Mouse (Mus musculus): ENCODE results near the gene Sipa1l3. TPM values are rescaled to one million over a fixed set of nuclear protein-coding genes. Genes with fewer than 3 reads are reported as not detected.

The Sipa1l3 gene
- polyA plus RNA-seq, 1 experiment from 2014 or later = 9.7 TPM

DNA sequence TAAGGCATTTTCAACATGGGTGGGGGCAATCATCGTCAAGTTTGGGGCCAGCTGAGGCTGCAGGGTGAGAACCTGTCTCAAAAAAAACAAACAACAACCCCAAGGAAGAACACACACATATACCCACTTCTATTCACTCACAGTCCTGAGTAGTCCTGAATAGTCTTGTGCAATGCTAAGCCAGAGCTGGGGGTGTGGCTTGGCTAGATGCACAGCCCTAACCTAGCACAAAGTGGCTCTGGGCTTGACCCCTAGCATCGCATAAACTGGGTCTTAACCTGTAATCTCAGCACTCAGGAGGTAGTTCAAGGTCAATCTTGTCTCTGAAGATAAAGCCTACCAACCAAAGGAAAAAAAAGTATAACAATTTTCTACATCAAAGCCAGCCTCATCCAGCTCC lies 101.5 kb downstream of the Sipa1l3 start:
- Histone ChIP-seq H3K4me3 (ENCODE audit: low read depth, low read length) (no peak overlapping the region), H3K4me2 (replicated peaks; ENCODE audit: low read depth) (no peak overlapping the region), H3K27ac (replicated peaks) (no peak overlapping the region), H3K4me1 (replicated peaks; ENCODE audit: control insufficient read depth, insufficient read depth) (peaks cover 2% of the 10 kb centered on the region; the same call in 1 of the 2 replicates), H3K9me3 (ENCODE audit: control insufficient read depth, low read length) (no peaks in the 10 kb centered on the region), H3K36me3 (ENCODE audit: control insufficient read depth, insufficient read depth, low read length) (no peaks in the 10 kb centered on the region), H3K27me3 (ENCODE audit: control insufficient read depth, insufficient read depth, low read length) (no peaks in the 10 kb centered on the region), H3K9ac (ENCODE audit: low read length) (no peak overlapping the region)
- 32% methylated on average over 2 of the region's 2 CpGs for WGBS
- ATAC-seq (ENCODE audit: low FRiP score, low TSS enrichment) (peak; percentile 60; the same call in 1 of the 2 replicates), DNase-seq (ENCODE audit: low spot score) (no peak)
- TF ChIP-seq CTCF (IDR thresholded peaks at IDR 0.05; ENCODE audit: low read depth) = no peak
- no peak for TF ChIP-seq EP300 (optimal IDR thresholded peaks at IDR 0.05)

DNA sequence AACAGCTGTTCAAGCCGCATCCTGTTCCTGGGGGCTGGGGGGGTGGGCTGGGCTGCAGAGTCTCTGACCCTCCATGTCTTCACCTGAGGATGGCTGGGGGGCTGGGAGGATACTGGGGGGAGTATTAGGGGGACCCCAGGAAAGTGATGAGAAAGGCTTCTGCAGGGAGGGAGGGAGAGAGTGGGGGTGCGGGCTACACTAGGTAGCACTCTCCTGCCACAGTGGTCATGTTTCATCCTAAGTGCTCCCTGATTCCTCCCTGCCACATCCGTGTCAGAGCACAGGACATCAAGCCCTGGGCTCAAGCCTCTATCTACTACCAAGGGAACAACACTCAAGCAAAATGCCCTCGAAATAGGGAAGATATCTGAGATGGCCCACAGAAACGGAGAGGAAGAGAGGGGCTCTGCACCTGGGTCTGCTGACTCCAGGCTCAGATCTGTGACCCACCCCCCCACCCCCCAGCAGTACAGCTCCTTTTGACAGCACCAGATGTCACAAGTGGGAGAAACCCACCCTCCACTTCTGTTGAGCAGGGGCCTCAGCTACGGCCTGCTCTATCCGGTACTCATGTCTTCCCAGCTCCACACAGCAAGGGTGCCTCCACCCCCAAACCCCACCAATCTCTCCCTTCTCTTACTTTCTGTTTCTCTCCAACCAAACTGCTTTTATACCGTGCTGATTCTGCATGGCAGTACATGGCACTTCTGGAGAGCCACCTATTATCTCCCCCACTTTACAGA lies 106.4 kb downstream of the Sipa1l3 start:
- peaks cover 8% of the 10 kb centered on the region; the same call in 1 of the 2 replicates for H3K4me1 ChIP-seq (replicated peaks; ENCODE audit: control insufficient read depth, insufficient read depth)
- WGBS = 66% methylated on average over 8 of the region's 8 CpGs
- H3K9me3 ChIP-seq (ENCODE audit: control insufficient read depth, low read length) = no peaks in the 10 kb centered on the region
- no peak overlapping the region for H3K4me2 ChIP-seq (replicated peaks; ENCODE audit: low read depth)
- TF ChIP-seq CTCF (IDR thresholded peaks at IDR 0.05; ENCODE audit: low read depth) = no peak
- no peak for TF ChIP-seq EP300 (optimal IDR thresholded peaks at IDR 0.05)
- H3K27me3 ChIP-seq (ENCODE audit: control insufficient read depth, insufficient read depth, low read length) = no peaks in the 10 kb centered on the region
- no peaks in the 10 kb centered on the region for H3K36me3 ChIP-seq (ENCODE audit: control insufficient read depth, insufficient read depth, low read length)
- ATAC-seq (ENCODE audit: low FRiP score, low TSS enrichment) = no peak
- DNase-seq (ENCODE audit: low spot score) = no peak
- H3K27ac ChIP-seq (replicated peaks) = 0 out of 2 replicates have a peak overlapping the region, but pooled peaks have one; percentile 8
- no peak overlapping the region for H3K9ac ChIP-seq (ENCODE audit: low read length)
- H3K4me3 ChIP-seq (ENCODE audit: low read depth, low read length) = no peak overlapping the region

DNA sequence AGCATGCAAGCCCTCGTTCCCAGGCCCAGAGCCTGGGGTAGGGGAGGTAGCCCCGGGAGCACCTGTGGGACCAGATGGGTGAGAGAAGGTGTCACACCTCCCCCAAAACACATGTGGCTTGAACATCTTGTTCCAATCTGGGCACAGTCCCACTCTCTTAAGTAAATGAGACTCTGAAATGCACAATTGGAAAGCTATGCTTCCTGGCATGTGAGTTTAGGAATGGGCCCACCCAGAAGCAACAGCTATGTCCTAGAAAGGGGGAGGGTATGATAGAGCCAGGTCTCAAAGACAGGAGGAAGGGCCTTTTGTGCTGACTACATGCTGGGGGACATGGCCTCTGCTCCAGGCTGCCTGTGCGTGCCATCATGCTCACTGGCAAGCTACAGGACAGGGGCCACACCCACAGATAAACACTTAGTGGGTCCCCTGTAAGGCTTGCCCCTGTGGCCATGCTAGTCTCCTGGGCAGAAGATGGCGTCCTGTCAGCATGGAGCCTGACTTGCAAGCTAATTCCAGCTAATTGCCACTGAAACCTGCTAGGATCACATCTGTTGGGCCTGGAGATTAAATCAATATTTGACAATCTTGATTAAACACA lies 107.1 kb downstream of the Sipa1l3 start:
- H3K4me1 ChIP-seq (replicated peaks; ENCODE audit: control insufficient read depth, insufficient read depth) = peaks cover 8% of the 10 kb centered on the region; the same call in 1 of the 2 replicates
- TF ChIP-seq CTCF (IDR thresholded peaks at IDR 0.05; ENCODE audit: low read depth) = no peak
- no peak for TF ChIP-seq EP300 (optimal IDR thresholded peaks at IDR 0.05)
- H3K4me2 ChIP-seq (replicated peaks; ENCODE audit: low read depth) = no peak overlapping the region
- ATAC-seq (ENCODE audit: low FRiP score, low TSS enrichment) = peak; percentile 27; the same call in 1 of the 2 replicates
- no peak overlapping the region for H3K9ac ChIP-seq (ENCODE audit: low read length)
- H3K27me3 ChIP-seq (ENCODE audit: control insufficient read depth, insufficient read depth, low read length) = no peaks in the 10 kb centered on the region
- no peaks in the 10 kb centered on the region for H3K36me3 ChIP-seq (ENCODE audit: control insufficient read depth, insufficient read depth, low read length)
- no peak overlapping the region for H3K4me3 ChIP-seq (ENCODE audit: low read depth, low read length)
- 20% methylated on average over 4 of the region's 4 CpGs for WGBS
- H3K9me3 ChIP-seq (ENCODE audit: control insufficient read depth, low read length) = no peaks in the 10 kb centered on the region
- peak overlapping the region; percentile 61; the same call in 1 of the 2 replicates for H3K27ac ChIP-seq (replicated peaks)
- peak; percentile 33 for DNase-seq (ENCODE audit: low spot score)

- Histone ChIP-seq H3K27me3 (ENCODE audit: control insufficient read depth, insufficient read depth, low read length) (no peaks in the 10 kb centered on the region), H3K9ac (ENCODE audit: low read length) (0 out of 2 replicates have a peak overlapping the region, but pooled peaks have one; percentile 4), H3K4me3 (ENCODE audit: low read depth, low read length) (no peak overlapping the region), H3K27ac (replicated peaks) (no peak overlapping the region), H3K36me3 (ENCODE audit: control insufficient read depth, insufficient read depth, low read length) (no peaks in the 10 kb centered on the region), H3K9me3 (ENCODE audit: control insufficient read depth, low read length) (no peaks in the 10 kb centered on the region), H3K4me2 (replicated peaks; ENCODE audit: low read depth) (no peak overlapping the region), H3K4me1 (replicated peaks; ENCODE audit: control insufficient read depth, insufficient read depth) (peaks cover 8% of the 10 kb centered on the region; the same call in 1 of the 2 replicates)
- no peak for TF ChIP-seq CTCF (IDR thresholded peaks at IDR 0.05; ENCODE audit: low read depth)
- no peak for TF ChIP-seq EP300 (optimal IDR thresholded peaks at IDR 0.05)
- 68% methylated on average over 8 of the region's 8 CpGs for WGBS
- peak; percentile 75 for ATAC-seq (ENCODE audit: low FRiP score, low TSS enrichment)
- DNase-seq (ENCODE audit: low spot score) = peak; percentile 46
These were observed 108.0 kb downstream of the Sipa1l3 start for GRCm38 (mm10) chr7:29410402-29410801.

DNA sequence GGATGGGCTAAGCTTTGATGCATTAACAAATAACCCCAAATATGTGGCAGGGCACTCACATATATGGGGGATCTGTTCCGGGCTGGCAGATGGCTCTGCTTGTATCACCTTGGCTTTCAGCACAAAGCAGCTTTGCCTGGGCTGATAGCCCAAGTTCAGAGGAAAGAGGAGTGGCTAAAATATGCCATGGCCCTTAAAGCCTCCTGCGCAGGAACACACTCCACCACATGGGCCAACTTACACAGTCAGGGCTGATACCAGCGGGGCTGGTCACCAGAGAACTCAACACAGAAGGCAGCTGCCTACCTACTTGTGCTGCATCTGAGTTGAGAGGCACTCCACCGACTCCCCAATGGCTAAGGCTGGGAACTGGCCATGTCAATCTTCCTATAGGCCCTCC lies 111.6 kb downstream of the Sipa1l3 start:
- 79% methylated on average over 4 of the region's 4 CpGs for WGBS
- Histone ChIP-seq H3K36me3 (ENCODE audit: control insufficient read depth, insufficient read depth, low read length) (no peaks in the 10 kb centered on the region), H3K4me1 (replicated peaks; ENCODE audit: control insufficient read depth, insufficient read depth) (peaks cover 8% of the 10 kb centered on the region; the same call in 1 of the 2 replicates), H3K4me2 (replicated peaks; ENCODE audit: low read depth) (no peak overlapping the region), H3K4me3 (ENCODE audit: low read depth, low read length) (no peak overlapping the region), H3K9me3 (ENCODE audit: control insufficient read depth, low read length) (no peaks in the 10 kb centered on the region), H3K27me3 (ENCODE audit: control insufficient read depth, insufficient read depth, low read length) (no peaks in the 10 kb centered on the region), H3K9ac (ENCODE audit: low read length) (no peak overlapping the region), H3K27ac (replicated peaks) (no peak overlapping the region)
- DNase-seq (ENCODE audit: low spot score) = no peak
- ATAC-seq (ENCODE audit: low FRiP score, low TSS enrichment) = no peak
- no peak for TF ChIP-seq CTCF (IDR thresholded peaks at IDR 0.05; ENCODE audit: low read depth)
- no peak for TF ChIP-seq EP300 (optimal IDR thresholded peaks at IDR 0.05)

GRCm38 (mm10) chr7:29404126-29404525 lies 114.3 kb downstream of the Sipa1l3 start:
- no peak overlapping the region for H3K27ac ChIP-seq (replicated peaks)
- H3K4me1 ChIP-seq (replicated peaks; ENCODE audit: control insufficient read depth, insufficient read depth) = no peaks in the 10 kb centered on the region
- TF ChIP-seq CTCF (IDR thresholded peaks at IDR 0.05; ENCODE audit: low read depth) = no peak
- no peak for TF ChIP-seq EP300 (optimal IDR thresholded peaks at IDR 0.05)
- H3K36me3 ChIP-seq (ENCODE audit: control insufficient read depth, insufficient read depth, low read length) = no peaks in the 10 kb centered on the region; the same call in 1 of the 2 replicates
- WGBS = 74% methylated on average over 2 of the region's 2 CpGs
- no peaks in the 10 kb centered on the region for H3K9me3 ChIP-seq (ENCODE audit: control insufficient read depth, low read length)
- ATAC-seq (ENCODE audit: low FRiP score, low TSS enrichment) (no peak), DNase-seq (ENCODE audit: low spot score) (no peak)
- H3K9ac ChIP-seq (ENCODE audit: low read length) = no peak overlapping the region
- H3K27me3 ChIP-seq (ENCODE audit: control insufficient read depth, insufficient read depth, low read length) = no peaks in the 10 kb centered on the region
- H3K4me2 ChIP-seq (replicated peaks; ENCODE audit: low read depth) = no peak overlapping the region
- H3K4me3 ChIP-seq (ENCODE audit: low read depth, low read length) = no peak overlapping the region

All from stomach, postnatal 0 days (tissue).